Mouse (Mus musculus) heart, adult 2 months (tissue): ENCODE data around the gene Nenf.

Source experiments
- CTCF ChIP-seq: fragments of 200-600 bp; IDR thresholded peaks from 2 replicates; pipeline ENCODE4 v1.8.1; 2022; ENCODE audit warnings: antibody characterized with exemption, mild to moderate bottlenecking, moderate library complexity
- EP300 ChIP-seq: fragments of 200-500 bp; IDR thresholded peaks from 2 replicates; pipeline ENCODE4 v1.6.1; 2011; ENCODE audit warnings: low read depth, low read length, control low read depth; ENCODE audit not compliant: insufficient read depth
- POLR2A ChIP-seq: fragments of 200-500 bp; IDR thresholded peaks from 2 replicates; pipeline ENCODE4 v1.6.1; 2011; ENCODE audit warnings: mild to moderate bottlenecking, low read depth, low read length, control low read depth; ENCODE audit not compliant: insufficient read depth

DNA sequence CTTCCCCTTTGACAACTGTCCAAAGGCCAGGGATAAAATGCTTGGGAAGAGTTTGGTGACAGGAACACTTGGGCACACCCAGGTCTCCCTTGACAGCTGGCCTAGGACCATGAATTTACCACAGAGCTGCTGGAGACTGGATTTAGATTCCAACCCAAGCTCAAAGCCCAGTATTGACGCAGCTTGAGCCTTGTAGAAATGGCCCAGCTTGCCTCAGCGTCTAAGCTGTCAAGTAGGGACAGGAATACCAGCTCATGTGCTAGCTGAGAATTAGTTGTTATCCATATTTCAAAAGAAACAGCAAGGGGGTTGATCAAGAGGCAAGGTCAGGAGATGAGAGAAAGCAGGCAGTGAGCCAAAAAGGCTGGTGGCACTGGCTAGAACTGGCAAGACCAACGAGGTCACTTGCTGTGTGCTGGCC lies 60.6 kb downstream of the Nenf start:
- no peak for TF ChIP-seq EP300
- no peak for TF ChIP-seq POLR2A
- no peak for TF ChIP-seq CTCF
